Comparison of ENCODE assay signal across 13 mouse cellular contexts in the genomic region with DNA sequence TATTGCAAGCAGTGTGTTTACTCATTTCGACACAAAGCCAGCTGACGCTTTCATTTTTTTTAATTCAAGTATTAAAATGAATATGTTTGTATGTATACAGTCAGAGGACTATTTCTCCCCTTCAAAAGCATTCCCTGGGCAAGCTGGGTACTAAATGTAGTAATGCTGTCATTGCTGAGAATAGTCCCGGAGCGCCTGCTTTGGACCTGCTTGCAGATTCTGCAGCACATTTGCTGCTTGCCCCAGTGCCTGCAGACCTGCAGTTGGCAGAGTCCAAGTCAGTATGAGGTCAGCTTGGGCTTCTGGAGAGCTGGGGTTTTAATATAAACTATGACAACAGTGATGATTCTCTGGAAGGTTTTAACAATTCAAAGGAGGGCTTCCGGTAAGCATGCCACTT. TPM values are rescaled to one million over a fixed set of nuclear protein-coding genes. Genes with fewer than 3 reads are reported as not detected.
A peak's percentile ranks its signal among the peaks of the same experiment; 100 is the strongest.
DNase-seq lines count a peak whose midpoint lies in the region; ATAC-seq lines count a peak whose summit lies in the region.
"Had no signal": no experiment of that assay in that cellular context is flagged by ENCODE, and none has a peak within 500 bp of the region (broad histone marks: within the 10 kb centered on the region; RNA-seq: fewer than 3 reads in every experiment).

No protein-coding gene starts in this region.

- peak overlapping the region; percentile 74 for H3K4me3 ChIP-seq in hindbrain, embryonic 13.5 days
- no peak overlapping the region for H3K4me3 ChIP-seq in hindbrain, embryonic 12.5 days
- peak overlapping the region; percentile 18 for H3K4me3 ChIP-seq in forebrain, embryonic 16.5 days (replicated peaks; ENCODE audit: low read length)
- peak overlapping the region; percentile 79 for H3K4me3 ChIP-seq in neural tube, embryonic 13.5 days
- H3K4me3 ChIP-seq: liver, embryonic 12.5 days had no signal

- H3K4me2 ChIP-seq in hindbrain, embryonic 13.5 days: peak overlapping the region; percentile 85
- H3K4me2 ChIP-seq in hindbrain, embryonic 12.5 days (replicated peaks): no peak overlapping the region
- H3K4me2 ChIP-seq in forebrain, embryonic 16.5 days (ENCODE audit: low read length): peak overlapping the region; percentile 39
- H3K4me2 ChIP-seq in neural tube, embryonic 13.5 days: peak overlapping the region; percentile 88
- H3K4me2 ChIP-seq: liver, embryonic 12.5 days had no signal

- H3K4me1 ChIP-seq in hindbrain, embryonic 13.5 days (replicated peaks): peaks cover 25% of the 10 kb centered on the region
- peaks cover 13% of the 10 kb centered on the region for H3K4me1 ChIP-seq in hindbrain, embryonic 12.5 days
- H3K4me1 ChIP-seq in forebrain, embryonic 16.5 days (replicated peaks; ENCODE audit: control insufficient read depth, insufficient read depth, low read length): peaks cover 23% of the 10 kb centered on the region
- H3K4me1 ChIP-seq in neural tube, embryonic 13.5 days (replicated peaks): peaks cover 34% of the 10 kb centered on the region

- WGBS in hindbrain, embryonic 13.5 days: 89% methylated on average over 5 of the region's 5 CpGs
- 89% methylated on average over 5 of the region's 5 CpGs for WGBS in hindbrain, embryonic 12.5 days
- WGBS in forebrain, embryonic 16.5 days: 52% methylated on average over 5 of the region's 5 CpGs
- WGBS in neural tube, embryonic 13.5 days: 86% methylated on average over 5 of the region's 5 CpGs

- no peak overlapping the region for H3K27ac ChIP-seq in hindbrain, embryonic 13.5 days
- H3K27ac ChIP-seq in hindbrain, embryonic 12.5 days: no peak overlapping the region
- H3K27ac ChIP-seq in forebrain, embryonic 16.5 days (ENCODE audit: low read length): 0 out of 2 replicates have a peak overlapping the region, but pooled peaks have one; percentile 13
- no peak overlapping the region for H3K27ac ChIP-seq in neural tube, embryonic 13.5 days (replicated peaks)
- H3K27ac ChIP-seq: liver, embryonic 12.5 days had no signal

- peak; percentile 52 for DNase-seq in cerebellum, adult 11-12 months
- DNase-seq in cerebellum, postnatal 4 days (ENCODE audit: low spot score in 2 of 2): no peak
- DNase-seq in spleen, postnatal 10 days (ENCODE audit: low spot score in 2 of 2): no peak
- no peak for DNase-seq in embryo, embryonic 9.5 days (ENCODE audit: extremely low spot score)
- DNase-seq: adrenal gland, adult 8-10 months; kidney, adult 2 months; kidney, postnatal 36 days; left cerebral cortex, postnatal 4 days had no signal

- no peak overlapping the region for H3K9ac ChIP-seq in hindbrain, embryonic 13.5 days
- H3K9ac ChIP-seq in hindbrain, embryonic 12.5 days: no peak overlapping the region
- no peak overlapping the region for H3K9ac ChIP-seq in forebrain, embryonic 16.5 days (replicated peaks; ENCODE audit: low read depth, low read length)
- H3K9ac ChIP-seq in neural tube, embryonic 13.5 days: peak overlapping the region; percentile 22; the same call in 1 of the 2 replicates
- H3K9ac ChIP-seq: liver, embryonic 12.5 days had no signal

- no peaks in the 10 kb centered on the region for H3K9me3 ChIP-seq in hindbrain, embryonic 13.5 days
- H3K9me3 ChIP-seq in hindbrain, embryonic 12.5 days (replicated peaks): no peaks in the 10 kb centered on the region
- H3K9me3 ChIP-seq in forebrain, embryonic 16.5 days (ENCODE audit: control insufficient read depth, low read length): no peaks in the 10 kb centered on the region
- no peaks in the 10 kb centered on the region for H3K9me3 ChIP-seq in neural tube, embryonic 13.5 days
- H3K9me3 ChIP-seq: liver, embryonic 12.5 days had no signal

- H3K27me3 ChIP-seq in hindbrain, embryonic 13.5 days: no peaks in the 10 kb centered on the region
- no peaks in the 10 kb centered on the region for H3K27me3 ChIP-seq in hindbrain, embryonic 12.5 days
- no peaks in the 10 kb centered on the region for H3K27me3 ChIP-seq in forebrain, embryonic 16.5 days (replicated peaks; ENCODE audit: control insufficient read depth, insufficient read depth, low read length)
- no peaks in the 10 kb centered on the region for H3K27me3 ChIP-seq in neural tube, embryonic 13.5 days

- ATAC-seq in hindbrain, embryonic 13.5 days (ENCODE audit: low FRiP score): no peak
- no peak for ATAC-seq in hindbrain, embryonic 12.5 days (ENCODE audit: low FRiP score)
- ATAC-seq in forebrain, embryonic 16.5 days: no peak
- no peak for ATAC-seq in neural tube, embryonic 13.5 days (ENCODE audit: low read depth)
- ATAC-seq: liver, embryonic 12.5 days had no signal

- no peaks in the 10 kb centered on the region for H3K36me3 ChIP-seq in hindbrain, embryonic 13.5 days
- no peaks in the 10 kb centered on the region for H3K36me3 ChIP-seq in hindbrain, embryonic 12.5 days
- no peaks in the 10 kb centered on the region for H3K36me3 ChIP-seq in forebrain, embryonic 16.5 days (ENCODE audit: control insufficient read depth, insufficient read depth)
- no peaks in the 10 kb centered on the region for H3K36me3 ChIP-seq in neural tube, embryonic 13.5 days
- H3K36me3 ChIP-seq: liver, embryonic 12.5 days had no signal

RNA-seq across cellular contexts. Expression of a gene that starts 2.7 kb away (rescaled TPM):
- 22.5 and 26.2 TPM in 2 replicates for polyA plus RNA-seq in hindbrain, embryonic 13.5 days (2015; fragmentation: Nextera tagmentation; extraction: Ambion mirVana)
- 15.6 and 16.4 TPM in 2 replicates for polyA plus RNA-seq in hindbrain, embryonic 12.5 days (2016; fragmentation: Nextera tagmentation; extraction: Ambion mirVana)
- 23.8 and 26.4 TPM in 2 replicates for polyA plus RNA-seq in forebrain, embryonic 16.5 days (2015; fragmentation: Nextera tagmentation; extraction: Ambion mirVana)
- polyA plus RNA-seq in neural tube, embryonic 13.5 days (2015; fragmentation: Nextera tagmentation; extraction: Ambion mirVana): 18.1 and 18.5 TPM in 2 replicates

RNA-seq across cellular contexts. Expression of a gene that starts 58.4 kb away (rescaled TPM):
- 2.6 and 3.5 TPM in 2 replicates for polyA plus RNA-seq in hindbrain, embryonic 13.5 days (2015; fragmentation: Nextera tagmentation; extraction: Ambion mirVana)
- 4.4 and 4.5 TPM in 2 replicates for polyA plus RNA-seq in hindbrain, embryonic 12.5 days (2016; fragmentation: Nextera tagmentation; extraction: Ambion mirVana)
- polyA plus RNA-seq in forebrain, embryonic 16.5 days (2015; fragmentation: Nextera tagmentation; extraction: Ambion mirVana): 2.0 and 2.3 TPM in 2 replicates
- 1.8 and 2.0 TPM in 2 replicates for polyA plus RNA-seq in neural tube, embryonic 13.5 days (2015; fragmentation: Nextera tagmentation; extraction: Ambion mirVana)
